Mouse (Mus musculus) common myeloid progenitor, adult 5-6 weeks (primary cell): ENCODE measurements around the gene Scrg1. TPM values are rescaled to one million over a fixed set of nuclear protein-coding genes. Genes with fewer than 3 reads are reported as not detected.
"Not testable (repeated sequence)": the region's sequence is repeated elsewhere in the genome, so short reads cannot be mapped to it uniquely, and the experiment has no call there.

ENCODE experiments used
- ATAC-seq: replicated peaks from 2 replicates; pipeline ENCODE4 v1.8.0; 2016; ENCODE audit warnings: low read depth, mild to moderate bottlenecking, moderate TSS enrichment, inconsistent platforms; ENCODE audit not compliant: poor library complexity, severe bottlenecking
- total RNA-seq: library from RNA; stranded (forward); fragments of 200-1000, 187-1606 nt; gene quantifications from 2 replicates; pipeline ENCODE4 v1.2.3, GENCODE M21; 2017

Gene Scrg1
- total RNA-seq, 1 experiment from 2014 or later, result not detected

DNA sequence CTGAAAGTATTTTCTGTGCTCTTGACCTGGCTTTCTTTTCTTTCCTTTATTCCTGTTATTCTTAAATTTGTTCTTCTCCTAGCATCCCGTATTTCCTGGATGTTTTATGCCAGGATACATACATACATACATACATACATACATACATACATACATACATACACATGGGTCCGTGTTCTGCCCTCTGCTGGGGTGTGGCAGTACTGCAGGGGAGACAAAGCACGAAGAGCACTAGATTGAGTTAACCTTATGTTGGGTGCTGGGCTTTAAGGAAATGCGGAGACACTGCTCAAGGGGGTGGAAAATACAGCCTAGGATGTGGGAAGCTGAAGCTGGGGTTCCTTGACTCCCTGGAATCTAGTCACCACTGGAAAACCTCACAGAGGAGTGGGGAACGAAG lies 47.9 kb downstream of the Scrg1 start:
- ATAC-seq, result peak; percentile 96

DNA sequence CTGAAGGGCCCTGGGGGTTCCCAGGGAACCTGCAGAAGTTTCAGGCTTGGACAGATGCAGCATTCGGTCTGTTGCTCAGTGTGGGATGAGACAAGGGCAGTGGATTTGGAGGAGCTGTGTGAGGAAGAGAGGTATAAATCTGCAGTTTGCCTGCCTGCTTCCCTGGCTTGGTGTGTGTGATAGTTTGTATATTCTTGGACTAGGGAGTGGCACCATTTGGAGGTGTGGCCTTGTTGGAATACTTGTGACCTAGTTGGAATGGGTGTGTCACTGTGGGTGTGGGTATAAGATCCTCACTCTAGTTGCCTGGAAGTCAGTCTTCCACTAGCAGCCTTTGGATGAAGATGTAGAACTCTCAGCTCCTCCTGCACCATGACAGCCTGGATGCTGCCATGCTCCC lies 49.8 kb downstream of the Scrg1 start:
- ATAC-seq, result not testable (repeated sequence)

DNA sequence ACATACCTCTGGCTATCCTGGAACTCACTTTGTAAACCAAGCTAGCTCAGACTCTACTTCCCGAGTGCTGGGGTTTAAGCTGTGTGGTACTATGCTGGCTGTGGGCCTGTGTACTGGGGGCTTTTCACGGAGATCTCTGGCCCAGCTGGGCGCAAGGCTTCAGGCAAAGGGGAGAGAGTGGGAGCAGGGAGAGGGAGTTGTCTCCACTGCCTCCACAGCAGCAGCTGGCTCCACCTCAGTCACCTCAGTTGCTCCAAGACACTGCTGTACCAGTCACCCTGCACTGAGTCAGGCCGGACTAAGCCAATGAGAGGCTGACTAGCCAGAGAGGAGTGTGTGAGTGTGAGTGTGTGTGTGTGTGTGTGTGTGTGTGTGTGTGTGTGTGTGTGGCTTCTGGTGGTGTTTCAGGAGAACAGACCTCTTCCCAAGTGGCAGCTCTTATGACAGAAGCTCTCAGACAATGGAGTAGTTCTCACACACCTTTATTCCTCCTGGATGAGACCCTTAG lies 51.9 kb downstream of the Scrg1 start:
- ATAC-seq, result no peak

DNA sequence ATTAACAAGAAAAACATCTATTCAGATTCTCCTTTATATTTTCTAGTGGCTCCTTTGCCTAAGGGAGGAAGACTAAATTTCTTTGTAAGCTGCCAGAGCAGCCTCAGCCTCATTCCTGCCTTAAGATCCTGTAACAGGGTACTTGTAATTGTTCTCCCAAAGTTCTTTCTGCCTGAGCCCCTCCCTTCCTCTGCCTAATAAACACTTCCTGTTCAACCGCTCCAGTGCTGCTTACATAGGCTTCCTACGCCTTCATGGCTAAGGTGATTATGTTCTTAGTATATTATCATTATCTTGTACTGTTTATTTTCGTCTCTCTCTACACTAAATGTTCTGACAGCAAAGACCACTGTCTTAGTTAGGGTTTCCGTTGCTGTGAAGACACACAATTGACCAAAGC lies 52.9 kb downstream of the Scrg1 start:
- ATAC-seq, result no peak

DNA sequence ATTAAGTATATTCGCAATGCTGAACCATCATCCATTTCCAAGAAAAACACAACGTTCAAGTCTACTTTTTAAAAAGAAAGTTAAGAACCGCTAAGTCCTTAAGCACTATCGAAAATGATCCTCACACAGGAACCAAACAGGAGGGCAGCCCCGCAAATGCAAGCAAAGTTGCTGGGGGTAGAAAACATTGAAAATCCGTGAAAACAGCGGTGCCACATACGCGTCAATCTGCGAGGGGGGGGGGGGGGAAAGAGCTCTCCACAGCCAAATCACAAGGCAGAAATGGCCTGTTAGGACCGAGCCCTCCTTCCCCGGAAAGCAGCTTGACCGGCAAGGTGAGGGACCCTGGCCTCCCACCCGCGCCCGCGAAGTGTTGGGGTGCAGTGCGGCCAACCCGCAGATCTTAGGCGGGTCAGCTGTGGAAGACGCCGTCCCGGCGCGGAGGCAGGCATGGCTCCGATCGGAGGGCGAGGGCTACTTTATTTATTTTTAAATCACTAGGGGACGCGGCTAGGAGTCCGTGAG lies 55.1 kb downstream of the Scrg1 start:
- no peak for ATAC-seq

DNA sequence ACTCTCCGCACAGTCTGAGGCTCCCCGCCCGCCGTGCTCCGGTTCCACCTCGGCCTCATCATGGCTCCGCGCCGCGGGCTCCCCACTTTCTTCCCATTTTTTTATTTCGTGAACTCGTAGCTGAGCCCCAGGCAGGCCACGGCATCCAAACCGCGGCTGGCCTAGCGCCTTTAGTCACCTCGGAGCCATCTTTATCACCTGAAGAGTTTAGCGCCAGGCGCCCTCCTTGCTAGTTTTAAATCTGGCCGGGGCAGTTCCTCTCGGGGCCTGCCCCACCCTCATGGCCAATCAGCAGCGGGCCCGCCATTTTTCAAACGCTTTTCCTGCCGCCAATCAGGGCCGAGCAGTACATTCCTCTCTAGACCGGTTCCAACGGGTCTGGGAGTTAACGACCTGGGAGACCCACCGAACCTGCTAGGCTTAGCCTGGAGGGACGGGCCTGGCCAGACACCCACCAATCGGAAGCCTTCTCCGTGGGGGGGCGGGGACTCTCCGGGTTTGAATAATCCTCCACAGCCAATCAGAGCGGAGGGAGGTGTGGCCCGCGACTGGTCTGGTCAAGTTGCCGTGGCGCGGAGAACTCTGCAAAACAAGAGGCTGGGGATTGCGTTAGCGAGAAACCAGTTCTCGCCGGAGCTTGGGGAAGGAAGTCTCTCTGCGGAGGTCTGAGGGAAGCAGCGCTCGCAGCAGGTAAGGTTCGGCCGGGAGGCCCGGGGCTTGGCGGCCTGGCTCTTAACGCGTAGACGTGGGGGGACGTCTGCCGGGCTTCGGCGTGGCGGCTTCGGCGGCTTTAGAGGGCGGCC lies 55.8 kb downstream of the Scrg1 start, which contains the start of gene Hmgb2:
Hmgb2 (plus strand) TSS at position 592 of the 803 bp plus-strand sequence.
- ATAC-seq, result peak; percentile 97

DNA sequence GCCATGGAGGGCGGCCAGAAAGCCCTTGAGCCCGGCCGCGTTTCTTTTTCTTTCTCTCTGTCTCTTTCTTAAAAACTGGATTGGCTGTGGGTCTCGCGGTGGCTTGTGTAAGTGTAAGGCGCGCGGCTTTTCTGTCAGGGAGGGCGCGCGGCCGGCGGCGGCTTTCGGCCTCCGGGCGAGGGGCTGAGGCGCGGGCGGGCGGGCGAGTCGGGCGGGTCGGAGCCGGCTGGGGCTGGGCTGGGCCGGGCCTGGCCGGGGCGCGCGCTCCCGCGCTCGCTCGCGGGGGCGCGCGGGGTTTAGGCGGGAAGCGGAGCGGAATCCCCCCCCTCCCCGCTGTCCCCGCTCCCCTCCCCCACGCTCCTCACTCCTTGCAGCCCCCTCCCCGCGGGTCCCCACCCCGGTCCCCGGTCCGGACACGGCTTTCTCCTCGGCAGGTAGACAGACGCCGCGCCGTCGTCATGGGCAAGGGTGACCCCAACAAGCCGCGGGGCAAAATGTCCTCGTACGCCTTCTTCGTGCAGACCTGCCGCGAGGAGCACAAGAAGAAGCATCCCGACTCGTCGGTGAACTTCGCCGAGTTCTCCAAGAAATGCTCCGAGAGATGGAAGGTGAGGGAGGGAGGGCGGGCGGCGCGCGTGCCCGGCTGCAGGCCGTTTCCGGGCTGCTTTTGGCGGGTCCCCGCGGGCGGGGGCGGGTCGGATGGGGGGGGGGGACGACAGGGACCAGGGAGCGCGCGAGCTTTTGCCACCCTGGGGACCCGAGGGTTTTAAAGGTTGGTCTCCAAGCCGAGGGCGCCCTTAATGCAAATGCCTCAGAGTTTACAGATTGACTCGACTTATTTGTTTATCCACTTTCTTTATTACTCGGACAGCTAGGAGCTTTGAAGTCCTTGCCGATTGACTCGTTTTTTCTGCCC lies 56.7 kb downstream of the Scrg1 start:
- ATAC-seq, result no peak

DNA sequence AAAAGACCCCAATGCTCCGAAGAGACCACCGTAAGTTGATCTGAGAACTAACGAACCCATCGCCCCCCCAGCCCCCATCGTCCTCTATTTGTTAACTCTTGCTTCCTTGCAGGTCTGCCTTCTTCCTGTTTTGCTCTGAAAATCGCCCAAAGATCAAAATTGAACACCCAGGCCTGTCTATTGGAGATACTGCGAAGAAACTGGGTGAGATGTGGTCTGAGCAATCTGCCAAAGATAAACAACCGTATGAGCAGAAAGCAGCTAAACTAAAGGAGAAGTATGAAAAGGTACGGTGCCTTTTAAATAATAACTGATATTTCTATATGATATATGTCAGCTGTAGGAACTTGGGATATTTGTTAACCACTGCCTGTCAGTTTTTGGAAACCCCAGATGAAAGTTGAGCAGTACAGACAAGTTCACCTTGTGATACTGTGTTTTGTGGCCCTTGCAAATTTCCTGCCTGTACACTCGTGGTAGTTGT lies 57.5 kb downstream of the Scrg1 start:
- not testable (repeated sequence) for ATAC-seq

DNA sequence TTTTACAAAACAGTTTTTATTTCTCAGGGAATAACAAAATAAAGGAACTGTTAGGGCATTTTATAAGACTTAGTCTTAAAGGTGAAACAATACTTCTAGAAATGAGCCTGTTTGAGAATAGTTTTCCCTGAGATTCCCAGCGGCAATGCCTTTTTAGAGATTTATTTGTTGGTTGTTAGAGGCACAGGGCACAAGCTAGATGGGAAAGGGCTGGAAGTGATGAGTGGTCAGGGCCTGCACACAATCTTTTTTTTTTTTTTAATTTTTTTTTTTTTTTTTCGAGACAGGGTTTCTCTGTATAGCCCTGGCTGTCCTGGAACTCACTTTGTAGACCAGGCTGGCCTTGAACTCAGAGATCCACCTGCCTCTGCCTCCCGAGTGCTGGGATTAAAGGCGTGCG lies 61.0 kb downstream of the Scrg1 start:
- ATAC-seq, result not testable (repeated sequence)

DNA sequence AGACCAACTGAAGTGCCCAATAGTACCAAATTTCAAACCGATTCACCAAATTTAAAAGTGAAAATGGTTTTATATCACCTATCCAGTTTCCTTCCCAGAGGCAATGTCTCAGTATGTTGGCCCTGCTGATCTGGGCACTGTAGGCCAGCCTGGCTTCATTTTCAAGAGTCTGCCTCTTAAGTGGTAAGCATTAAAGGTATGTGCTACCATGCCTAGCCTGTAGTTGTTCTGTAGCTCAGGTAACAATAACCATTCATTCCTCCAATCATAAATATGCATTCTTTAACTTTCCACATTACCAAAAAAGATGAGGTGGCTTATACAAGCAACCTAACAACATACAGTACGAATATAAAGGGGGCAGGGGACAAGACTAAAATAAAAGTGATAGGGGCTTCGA lies 62.0 kb downstream of the Scrg1 start:
- ATAC-seq, result no peak

DNA sequence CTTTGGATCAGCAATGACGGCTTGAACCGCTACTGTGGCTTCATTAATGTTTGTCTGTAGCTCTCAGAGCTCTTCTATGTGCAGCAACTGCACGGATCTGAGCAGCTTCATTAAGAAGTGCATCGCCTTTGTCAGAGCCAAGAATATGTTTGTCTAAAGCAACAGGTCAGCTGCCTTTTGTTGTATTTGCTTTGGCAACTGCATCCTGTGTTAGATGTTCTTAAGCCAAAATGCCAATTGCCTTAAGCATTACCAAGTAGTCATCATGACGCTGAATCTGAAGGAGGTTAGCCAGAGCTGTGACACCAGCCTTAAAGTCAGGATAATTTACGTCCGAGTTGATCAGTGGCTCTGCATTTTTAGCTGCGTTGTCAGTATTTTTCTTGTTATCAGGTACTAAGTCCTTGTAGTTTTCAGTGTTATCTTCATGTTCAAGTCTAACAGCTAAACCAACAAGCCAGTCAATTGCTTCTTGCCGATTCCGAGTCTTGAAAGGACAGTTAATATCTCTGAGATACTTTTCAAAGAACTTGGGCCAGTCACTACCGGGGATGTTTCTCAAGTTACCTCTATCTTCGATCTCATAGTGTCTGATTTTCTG lies 64.6 kb downstream of the Scrg1 start:
- peak; percentile 39 for ATAC-seq

Other genes starting within 250 kb of the Scrg1 start
- gene Hand2, start 134.9 kb upstream of the Scrg1 start, total RNA-seq, result not detected in 2 replicates
- 68.9 and 70.1 TPM in 2 replicates for gene Sap30, start 31.9 kb downstream of the Scrg1 start, total RNA-seq
- 391 and 402 TPM in 2 replicates for gene Hmgb2, start 56.0 kb downstream of the Scrg1 start, total RNA-seq
- 14.5 and 23.1 TPM in 2 replicates for gene Galnt7, start 197.1 kb downstream of the Scrg1 start, total RNA-seq